Mouse (Mus musculus): ENCODE results near the gene Robo1.

DNA sequence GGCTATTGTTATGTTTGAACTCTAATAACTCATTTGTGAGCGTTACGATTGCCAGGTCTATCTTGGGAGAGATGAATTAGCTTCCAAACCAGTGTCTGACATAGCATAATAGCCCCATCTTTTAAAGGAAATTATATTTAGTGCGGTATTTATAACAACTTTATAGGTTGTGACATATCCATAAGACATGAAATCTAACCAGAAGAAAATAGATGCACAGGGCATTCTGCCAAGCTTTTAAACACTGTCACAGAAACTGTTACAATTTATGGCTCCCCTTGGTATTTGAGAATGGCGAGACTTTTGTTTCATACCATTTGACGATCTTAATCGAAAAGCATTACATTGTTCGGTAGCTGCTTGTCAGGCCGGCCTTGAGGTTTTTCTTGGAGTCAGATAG, 632.7 kb downstream of the Robo1 start:
- TF ChIP-seq CTCF (IDR thresholded peaks at IDR 0.05; ENCODE audit: low read depth, low read length) (no peak), POLR2A (IDR thresholded peaks at IDR 0.05; ENCODE audit: borderline replicate concordance, low read depth, low read length) (no peak)
